Mouse (Mus musculus): Measurements from ENCODE around the gene Plekhh2. TPM values are rescaled to one million over a fixed set of nuclear protein-coding genes. Genes with fewer than 3 reads are reported as not detected.

Gene Plekhh2
- polyA plus RNA-seq, 1 experiment from 2014 or later: 7.0 TPM

DNA sequence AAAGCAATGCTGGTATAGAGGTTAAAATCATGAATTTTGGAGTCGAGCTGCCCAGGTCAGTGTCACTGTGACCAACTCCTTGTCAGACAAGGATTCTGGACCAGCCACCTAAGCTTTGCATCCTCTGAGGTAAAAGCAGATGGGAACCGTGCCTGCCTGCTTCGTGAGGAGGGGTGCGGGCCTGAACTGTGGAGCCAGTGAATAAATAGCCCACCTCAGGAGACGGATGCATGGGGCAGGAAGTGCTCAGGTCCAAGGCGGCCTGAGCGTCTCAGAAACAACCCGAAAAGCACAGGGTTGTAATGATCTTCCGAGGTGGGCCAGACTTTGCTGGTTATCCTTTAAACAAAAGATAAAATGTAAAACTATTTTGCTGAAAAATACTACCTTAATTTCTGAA, 133.4 kb downstream of the Plekhh2 start:
- Histone ChIP-seq H3K27ac (0 out of 2 replicates have a peak overlapping the region, but pooled peaks have one; percentile 23), H3K36me3 (peaks cover 4% of the 10 kb centered on the region; the same call in 1 of the 2 replicates), H3K4me3 (replicated peaks) (no peak overlapping the region), H3K9me3 (no peaks in the 10 kb centered on the region), H3K27me3 (no peaks in the 10 kb centered on the region), H3K4me2 (no peak overlapping the region), H3K4me1 (replicated peaks) (peaks cover 25% of the 10 kb centered on the region), H3K9ac (replicated peaks) (no peak overlapping the region)
- 20% methylated on average over 9 of the region's 9 CpGs for WGBS
- no peak for ATAC-seq (ENCODE audit: insufficient number of reproducible peaks, insufficient read depth, low FRiP score, low TSS enrichment, low read depth)

DNA sequence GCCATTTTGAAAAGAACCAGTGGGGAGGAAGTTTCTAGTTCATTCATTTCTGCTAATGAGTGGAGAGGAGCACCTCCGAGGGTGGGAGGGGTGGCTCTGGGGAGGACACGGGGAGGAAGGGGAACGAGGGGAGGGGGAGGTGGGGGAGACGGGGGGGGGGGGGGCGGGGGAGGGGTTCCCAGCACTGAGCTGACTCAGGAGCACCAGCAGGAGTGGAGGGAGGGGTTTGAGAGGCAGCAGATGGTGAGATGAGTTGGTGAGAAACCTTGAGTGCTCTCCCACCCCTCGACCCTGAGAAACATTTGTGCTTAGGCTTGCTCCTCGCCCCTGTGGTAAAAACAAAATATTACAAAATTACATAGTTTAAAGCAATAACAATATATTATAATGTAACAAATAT, 134.2 kb downstream of the Plekhh2 start:
- Histone ChIP-seq H3K27me3 (no peaks in the 10 kb centered on the region), H3K9me3 (no peaks in the 10 kb centered on the region), H3K4me1 (replicated peaks) (peaks cover 24% of the 10 kb centered on the region), H3K4me3 (replicated peaks) (no peak overlapping the region), H3K9ac (replicated peaks) (no peak overlapping the region), H3K36me3 (peaks cover 6% of the 10 kb centered on the region; the same call in 1 of the 2 replicates), H3K27ac (no peak overlapping the region), H3K4me2 (no peak overlapping the region)
- ATAC-seq (ENCODE audit: insufficient number of reproducible peaks, insufficient read depth, low FRiP score, low TSS enrichment, low read depth): no peak
- WGBS: 14% methylated on average over 5 of the region's 7 CpGs

DNA sequence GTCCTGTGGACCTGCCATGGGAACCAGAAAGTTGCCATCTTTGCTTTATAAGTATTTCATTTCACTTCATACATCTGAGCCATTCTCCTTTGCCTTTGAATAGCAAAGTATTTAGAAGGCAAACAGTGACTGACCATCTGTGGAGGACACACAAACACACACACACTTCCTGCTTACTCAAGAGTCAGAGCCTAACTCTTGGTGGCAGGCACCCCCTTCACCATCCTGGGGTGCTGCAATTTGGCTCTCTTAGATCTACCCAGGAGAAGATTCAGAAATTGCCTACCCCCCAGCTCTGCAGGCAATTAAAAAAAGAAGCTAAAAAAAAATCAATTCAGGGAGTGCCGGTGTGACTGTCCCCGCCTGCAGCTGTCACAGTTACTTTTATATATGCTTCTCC, 134.8 kb downstream of the Plekhh2 start:
- H3K27ac ChIP-seq: no peak overlapping the region
- no peak for ATAC-seq (ENCODE audit: insufficient number of reproducible peaks, insufficient read depth, low FRiP score, low TSS enrichment, low read depth)
- H3K36me3 ChIP-seq: peaks cover 5% of the 10 kb centered on the region; the same call in 1 of the 2 replicates
- H3K27me3 ChIP-seq: no peaks in the 10 kb centered on the region
- peaks cover 24% of the 10 kb centered on the region for H3K4me1 ChIP-seq (replicated peaks)
- H3K9me3 ChIP-seq: no peaks in the 10 kb centered on the region
- no peak overlapping the region for H3K4me3 ChIP-seq (replicated peaks)
- no peak overlapping the region for H3K4me2 ChIP-seq
- no peak overlapping the region for H3K9ac ChIP-seq (replicated peaks)
- 59% methylated on average over 2 of the region's 2 CpGs for WGBS

DNA sequence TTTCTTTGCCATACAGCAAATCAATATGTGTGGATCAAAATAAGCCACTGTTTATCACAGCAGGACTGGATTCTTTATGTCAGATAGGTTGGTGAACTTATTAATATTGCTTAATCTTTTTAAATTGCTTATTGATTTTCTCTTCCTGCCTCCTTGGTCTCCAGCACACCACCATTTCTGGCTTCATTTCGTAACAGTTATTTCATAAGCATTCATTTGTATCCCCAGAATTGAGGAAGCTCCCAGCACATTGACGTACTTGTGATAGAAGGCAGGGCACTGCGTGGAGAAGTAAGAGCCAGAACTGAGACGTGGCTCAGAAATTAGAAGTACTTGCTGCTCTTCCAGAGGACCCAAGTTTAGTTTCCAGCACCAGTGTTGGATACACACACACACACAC, 135.9 kb downstream of the Plekhh2 start:
- H3K4me1 ChIP-seq (replicated peaks): peaks cover 24% of the 10 kb centered on the region
- H3K4me2 ChIP-seq: no peak overlapping the region
- no peak overlapping the region for H3K4me3 ChIP-seq (replicated peaks)
- H3K9me3 ChIP-seq: no peaks in the 10 kb centered on the region
- no peak for ATAC-seq (ENCODE audit: insufficient number of reproducible peaks, insufficient read depth, low FRiP score, low TSS enrichment, low read depth)
- no peak overlapping the region for H3K27ac ChIP-seq
- no peak overlapping the region for H3K9ac ChIP-seq (replicated peaks)
- peaks cover 5% of the 10 kb centered on the region; the same call in 1 of the 2 replicates for H3K36me3 ChIP-seq
- 88% methylated on average over 4 of the region's 4 CpGs for WGBS
- no peaks in the 10 kb centered on the region for H3K27me3 ChIP-seq

DNA sequence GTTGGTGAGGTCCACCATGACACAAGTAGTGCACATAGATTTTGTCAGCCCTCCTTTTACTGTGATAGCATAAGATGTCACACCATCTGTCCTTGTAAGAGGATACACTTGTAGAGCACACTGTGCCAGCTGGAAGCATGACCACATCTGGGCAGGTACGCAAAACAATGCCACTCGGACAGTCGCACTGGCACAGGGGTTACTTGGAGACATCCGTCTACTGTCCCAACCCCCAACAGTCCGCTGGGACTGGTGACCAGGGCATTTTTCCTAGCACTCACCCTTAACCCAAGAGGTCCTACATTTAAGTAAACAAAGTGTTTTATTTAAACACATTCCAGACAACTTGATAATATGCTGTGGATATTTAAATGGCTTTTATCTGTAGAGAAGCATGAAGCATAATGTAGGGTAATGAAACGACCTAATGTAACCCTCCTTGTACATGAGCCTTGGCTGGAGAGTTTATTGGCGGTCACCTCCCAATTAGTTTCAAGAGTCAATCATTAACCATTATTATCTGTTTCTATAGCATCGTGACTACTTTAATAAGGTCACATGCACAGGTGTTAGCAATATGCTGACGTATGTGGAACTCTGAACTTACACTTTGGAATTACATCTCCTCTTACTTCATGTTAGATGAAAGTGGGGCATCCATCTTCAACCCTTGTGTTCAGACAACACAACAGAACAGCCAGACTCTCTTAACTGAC, 138.8 kb downstream of the Plekhh2 start:
- no peak overlapping the region for H3K9ac ChIP-seq (replicated peaks)
- H3K9me3 ChIP-seq: no peaks in the 10 kb centered on the region
- no peaks in the 10 kb centered on the region for H3K27me3 ChIP-seq
- ATAC-seq (ENCODE audit: insufficient number of reproducible peaks, insufficient read depth, low FRiP score, low TSS enrichment, low read depth): no peak
- no peak overlapping the region for H3K27ac ChIP-seq
- no peak overlapping the region for H3K4me3 ChIP-seq (replicated peaks)
- WGBS: 85% methylated on average over 9 of the region's 9 CpGs
- peaks cover 6% of the 10 kb centered on the region for H3K4me1 ChIP-seq (replicated peaks)
- peaks cover 5% of the 10 kb centered on the region; the same call in 1 of the 2 replicates for H3K36me3 ChIP-seq
- H3K4me2 ChIP-seq: no peak overlapping the region

DNA sequence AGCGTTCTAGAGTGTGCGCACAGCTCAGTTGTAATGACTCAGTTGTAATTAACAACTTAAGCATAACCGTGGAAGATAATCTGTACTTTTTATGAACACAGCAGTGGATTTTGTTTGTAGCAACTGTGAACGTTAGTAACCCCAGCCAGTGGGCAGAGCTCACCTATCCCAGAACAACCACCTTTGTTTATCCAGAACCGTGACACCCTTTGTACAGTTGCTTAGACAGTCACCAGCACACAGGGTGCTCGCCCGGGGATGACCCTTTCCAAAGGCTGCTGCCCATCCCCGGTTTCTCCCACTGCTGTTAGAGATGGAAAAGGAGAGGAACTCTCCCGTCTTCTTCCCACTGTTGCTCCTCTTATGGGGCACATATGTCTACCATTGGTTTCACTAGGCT, 141.8 kb downstream of the Plekhh2 start:
- no peaks in the 10 kb centered on the region for H3K27me3 ChIP-seq
- ATAC-seq (ENCODE audit: insufficient number of reproducible peaks, insufficient read depth, low FRiP score, low TSS enrichment, low read depth): no peak
- H3K36me3 ChIP-seq: peaks cover 5% of the 10 kb centered on the region; the same call in 1 of the 2 replicates
- H3K4me2 ChIP-seq: no peak overlapping the region
- peaks cover 14% of the 10 kb centered on the region for H3K4me1 ChIP-seq (replicated peaks)
- no peak overlapping the region for H3K27ac ChIP-seq
- no peak overlapping the region for H3K4me3 ChIP-seq (replicated peaks)
- no peaks in the 10 kb centered on the region for H3K9me3 ChIP-seq
- 89% methylated on average over 9 of the region's 9 CpGs for WGBS
- no peak overlapping the region for H3K9ac ChIP-seq (replicated peaks)

DNA sequence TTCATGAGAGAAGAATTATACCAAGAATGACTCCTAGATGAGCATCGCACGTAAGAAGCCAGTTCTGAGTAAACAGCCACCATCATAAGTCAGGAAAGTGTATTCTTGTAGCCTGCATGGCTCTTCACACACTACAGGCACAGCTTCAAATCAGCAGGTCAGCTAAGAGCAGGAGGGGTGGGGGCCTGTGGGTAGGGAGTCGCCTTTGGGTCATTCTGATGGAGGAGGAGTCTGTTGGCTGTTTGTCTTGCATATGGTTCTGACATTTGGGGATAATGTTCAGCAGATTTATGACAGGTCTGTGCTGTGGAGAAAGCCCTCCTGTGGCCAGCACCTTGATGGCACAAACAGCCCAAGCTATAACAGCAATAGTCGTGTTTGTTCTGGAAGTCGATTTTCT, 144.5 kb downstream of the Plekhh2 start:
- H3K9ac ChIP-seq (replicated peaks): no peak overlapping the region
- no peak overlapping the region for H3K4me2 ChIP-seq
- 68% methylated on average over 5 of the region's 5 CpGs for WGBS
- no peaks in the 10 kb centered on the region for H3K27me3 ChIP-seq
- ATAC-seq (ENCODE audit: insufficient number of reproducible peaks, insufficient read depth, low FRiP score, low TSS enrichment, low read depth): no peak
- no peak overlapping the region for H3K4me3 ChIP-seq (replicated peaks)
- no peaks in the 10 kb centered on the region for H3K36me3 ChIP-seq
- peaks cover 14% of the 10 kb centered on the region for H3K4me1 ChIP-seq (replicated peaks)
- H3K27ac ChIP-seq: no peak overlapping the region
- H3K9me3 ChIP-seq: no peaks in the 10 kb centered on the region

DNA sequence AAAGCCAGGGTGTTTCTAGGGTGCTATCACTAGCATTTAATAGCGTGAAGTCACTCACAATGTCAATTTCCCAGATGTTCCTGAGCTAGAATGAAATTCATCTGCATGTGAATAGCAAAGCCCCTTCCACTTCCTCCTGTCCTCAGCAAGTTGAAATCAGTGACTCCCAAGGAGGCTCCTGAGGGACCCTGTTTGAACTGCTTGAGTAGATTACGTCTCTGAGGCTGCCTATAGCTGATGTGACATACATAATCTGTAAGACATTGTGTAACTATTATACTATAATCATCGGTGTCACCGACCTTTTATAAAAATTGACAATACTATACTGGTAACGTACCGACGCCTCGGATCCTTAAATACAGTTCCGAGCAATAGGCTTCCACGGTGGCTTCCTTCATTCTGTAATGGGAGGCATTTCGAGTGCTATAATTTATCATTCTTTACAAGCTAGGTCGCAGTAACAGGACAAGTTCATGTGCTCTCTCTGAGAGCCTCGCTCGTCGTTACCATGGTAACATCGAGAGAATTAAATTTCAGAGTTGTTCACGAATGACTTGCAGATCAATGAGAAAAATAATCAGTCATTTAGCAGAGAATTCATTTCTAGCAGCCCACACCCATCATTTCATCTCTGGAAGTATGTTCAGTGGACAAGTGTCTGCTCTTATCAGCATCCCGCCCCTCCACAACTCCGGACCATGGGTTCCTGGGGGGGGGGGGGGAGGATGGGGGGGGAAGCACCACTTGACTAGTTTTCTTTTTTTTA, 145.1 kb downstream of the Plekhh2 start:
- 72% methylated on average over 19 of the region's 19 CpGs for WGBS
- Histone ChIP-seq H3K9me3 (no peaks in the 10 kb centered on the region), H3K27me3 (no peaks in the 10 kb centered on the region), H3K36me3 (no peaks in the 10 kb centered on the region), H3K9ac (replicated peaks) (no peak overlapping the region), H3K4me3 (replicated peaks) (no peak overlapping the region), H3K4me2 (no peak overlapping the region), H3K27ac (no peak overlapping the region), H3K4me1 (replicated peaks) (peaks cover 14% of the 10 kb centered on the region)
- no peak for ATAC-seq (ENCODE audit: insufficient number of reproducible peaks, insufficient read depth, low FRiP score, low TSS enrichment, low read depth)

DNA sequence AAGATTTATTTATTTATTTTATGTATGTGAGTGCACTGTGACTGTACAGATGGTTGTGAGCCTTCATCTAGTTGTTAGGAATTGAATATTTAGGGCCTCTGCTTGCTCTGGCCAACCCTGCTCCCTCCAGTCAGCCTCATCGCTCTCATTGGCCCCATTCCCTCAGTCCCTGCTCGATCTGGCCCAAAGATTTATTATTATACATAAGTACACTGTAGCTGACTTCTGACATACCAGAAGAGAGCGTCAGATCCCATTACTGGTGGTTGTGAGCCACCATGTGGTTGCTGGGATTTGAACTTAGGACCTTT, 145.7 kb downstream of the Plekhh2 start:
- H3K4me3 ChIP-seq (replicated peaks): no peak overlapping the region
- H3K36me3 ChIP-seq: no peaks in the 10 kb centered on the region
- H3K4me2 ChIP-seq: no peak overlapping the region
- 77% methylated on average over 3 of the region's 3 CpGs for WGBS
- no peak overlapping the region for H3K9ac ChIP-seq (replicated peaks)
- no peak for ATAC-seq (ENCODE audit: insufficient number of reproducible peaks, insufficient read depth, low FRiP score, low TSS enrichment, low read depth)
- no peaks in the 10 kb centered on the region for H3K9me3 ChIP-seq
- peaks cover 14% of the 10 kb centered on the region for H3K4me1 ChIP-seq (replicated peaks)
- no peaks in the 10 kb centered on the region for H3K27me3 ChIP-seq
- H3K27ac ChIP-seq: no peak overlapping the region

DNA sequence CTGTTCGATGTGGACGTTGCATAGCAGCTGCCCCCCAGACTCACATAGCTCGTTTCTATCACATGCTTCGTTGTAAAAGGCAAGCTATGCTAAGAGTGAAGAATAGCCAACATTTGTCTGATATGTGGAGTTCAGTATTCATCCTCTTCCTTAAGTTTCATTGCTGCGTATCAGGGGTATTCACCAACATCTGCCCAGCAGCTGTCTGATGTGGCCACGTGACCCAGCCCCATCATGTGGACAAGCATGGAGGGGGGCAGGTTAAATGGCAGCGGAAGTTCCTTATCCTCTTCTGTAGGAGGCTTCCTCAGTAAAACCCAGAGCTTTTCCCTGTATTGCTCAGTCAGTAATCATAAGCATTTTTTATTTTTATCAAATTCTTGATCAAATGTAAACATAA, 146.1 kb downstream of the Plekhh2 start:
- H3K4me1 ChIP-seq (replicated peaks): peaks cover 14% of the 10 kb centered on the region
- no peaks in the 10 kb centered on the region for H3K27me3 ChIP-seq
- no peaks in the 10 kb centered on the region for H3K36me3 ChIP-seq
- no peak overlapping the region for H3K27ac ChIP-seq
- H3K9ac ChIP-seq (replicated peaks): no peak overlapping the region
- H3K9me3 ChIP-seq: no peaks in the 10 kb centered on the region
- no peak overlapping the region for H3K4me2 ChIP-seq
- H3K4me3 ChIP-seq (replicated peaks): no peak overlapping the region
- no peak for ATAC-seq (ENCODE audit: insufficient number of reproducible peaks, insufficient read depth, low FRiP score, low TSS enrichment, low read depth)
- 63% methylated on average over 7 of the region's 7 CpGs for WGBS

DNA sequence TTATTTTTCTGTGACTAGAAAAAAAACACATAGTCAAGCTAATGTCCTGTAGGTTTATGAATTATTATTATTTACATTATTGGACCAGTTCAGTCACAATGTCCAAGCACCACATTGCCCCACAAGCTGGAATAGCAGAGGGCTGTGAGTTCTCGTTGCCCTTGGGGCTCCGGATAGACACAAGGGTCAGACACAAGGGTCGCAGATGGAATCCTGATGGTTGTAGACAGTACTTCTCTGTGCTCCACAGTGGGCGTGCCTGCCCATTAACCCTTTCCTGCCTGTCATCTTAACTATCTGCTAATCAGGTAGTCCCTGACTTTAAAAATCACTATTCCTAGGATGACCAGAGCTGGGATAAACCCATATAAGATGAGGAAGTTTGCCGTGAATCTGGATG, 146.5 kb downstream of the Plekhh2 start:
- Histone ChIP-seq H3K27me3 (no peaks in the 10 kb centered on the region), H3K9me3 (no peaks in the 10 kb centered on the region), H3K4me1 (replicated peaks) (peaks cover 14% of the 10 kb centered on the region), H3K36me3 (no peaks in the 10 kb centered on the region), H3K4me2 (no peak overlapping the region), H3K4me3 (replicated peaks) (no peak overlapping the region), H3K27ac (no peak overlapping the region), H3K9ac (replicated peaks) (no peak overlapping the region)
- 37% methylated on average over 5 of the region's 5 CpGs for WGBS
- ATAC-seq (ENCODE audit: insufficient number of reproducible peaks, insufficient read depth, low FRiP score, low TSS enrichment, low read depth): no peak
